Mouse (Mus musculus): ENCODE measurements around the gene Klhdc4.

The Klhdc4 gene

GRCm38 (mm10) chr8:121849303-121849702 is 19.9 kb upstream of the Klhdc4 start:
- DNase-seq = no peak

- DNase-seq = no peak
Measured at GRCm38 (mm10) chr8:121848495-121848894, 19.1 kb upstream of the Klhdc4 start.

GRCm38 (mm10) chr8:121847987-121848386 is 18.6 kb upstream of the Klhdc4 start:
- peak; percentile 5 for DNase-seq

- DNase-seq = no peak
Measured at GRCm38 (mm10) chr8:121847261-121847822, 18.0 kb upstream of the Klhdc4 start.

- no peak for DNase-seq
Measured at GRCm38 (mm10) chr8:121846815-121847214, 17.4 kb upstream of the Klhdc4 start.

- no peak for DNase-seq
Measured at GRCm38 (mm10) chr8:121844765-121845164, 15.4 kb upstream of the Klhdc4 start.

GRCm38 (mm10) chr8:121843184-121843733 is 13.9 kb upstream of the Klhdc4 start:
- no peak for DNase-seq

GRCm38 (mm10) chr8:121842064-121842955 is 12.9 kb upstream of the Klhdc4 start:
- peak; percentile 5 for DNase-seq

- peak; percentile 91 for DNase-seq
Measured at GRCm38 (mm10) chr8:121841242-121841641, 11.9 kb upstream of the Klhdc4 start.

- peak; percentile 81 for DNase-seq
Measured at GRCm38 (mm10) chr8:121832503-121832902, 3.1 kb upstream of the Klhdc4 start.

- no peak for DNase-seq
Measured at GRCm38 (mm10) chr8:121832061-121832460, 2.7 kb upstream of the Klhdc4 start.

GRCm38 (mm10) chr8:121829777-121830362 is 501 bp upstream of the Klhdc4 start:
- no peak for DNase-seq

- DNase-seq = no peak
Measured at GRCm38 (mm10) chr8:121828376-121829023, 869 bp downstream of the Klhdc4 start.

- DNase-seq = no peak
Measured at GRCm38 (mm10) chr8:121827726-121828125, 1.6 kb downstream of the Klhdc4 start.

- DNase-seq = no peak
Measured at GRCm38 (mm10) chr8:121821770-121822169, 7.6 kb downstream of the Klhdc4 start.

- no peak for DNase-seq
Measured at GRCm38 (mm10) chr8:121821320-121821719, 8.0 kb downstream of the Klhdc4 start.

GRCm38 (mm10) chr8:121820840-121821239 is 8.5 kb downstream of the Klhdc4 start:
- no peak for DNase-seq

- no peak for DNase-seq
Measured at GRCm38 (mm10) chr8:121818226-121818625, 11.1 kb downstream of the Klhdc4 start.

- DNase-seq = no peak
Measured at GRCm38 (mm10) chr8:121811931-121812570, 17.3 kb downstream of the Klhdc4 start.

- no peak for DNase-seq
Measured at GRCm38 (mm10) chr8:121811502-121811901, 17.9 kb downstream of the Klhdc4 start.

- no peak for DNase-seq
Measured at GRCm38 (mm10) chr8:121809524-121810155, 19.7 kb downstream of the Klhdc4 start.

- DNase-seq = no peak
Measured at GRCm38 (mm10) chr8:121808032-121808431, 21.3 kb downstream of the Klhdc4 start.

Measured in cerebellum, adult 8-10 months (tissue).